Mouse (Mus musculus) limb, embryonic 10.5 days (tissue): Measurements from ENCODE around the gene Gga3. TPM values are rescaled to one million over a fixed set of nuclear protein-coding genes. Genes with fewer than 3 reads are reported as not detected.

ENCODE experiments used
- DNase-seq: peaks from one replicate; pipeline ENCODE4 v3.0.0-alpha.2; 2017; ENCODE audit warnings: low spot score
- H3K27ac ChIP-seq: fragments of 300-500 bp; sonication (generic); 2 replicates; pipeline ENCODE4 v1.5.1; 2016; ENCODE audit warnings: mild to moderate bottlenecking
- H3K27me3 ChIP-seq: fragments of 300-500 bp; sonication (generic); 2 replicates; pipeline ENCODE4 v1.6.1; 2016; ENCODE audit warnings: low read depth, mild to moderate bottlenecking; ENCODE audit not compliant: poor library complexity, severe bottlenecking
- H3K36me3 ChIP-seq: fragments of 300-500 bp; sonication (generic); 2 replicates; pipeline ENCODE4 v1.6.1; 2016; ENCODE audit warnings: mild to moderate bottlenecking, moderate library complexity
- H3K4me1 ChIP-seq: fragments of 300-500 bp; sonication (generic); 2 replicates; pipeline ENCODE4 v1.6.1; 2016
- H3K4me3 ChIP-seq: fragments of 300-500 bp; sonication (generic); 2 replicates; pipeline ENCODE4 v1.5.1; 2016; ENCODE audit warnings: mild to moderate bottlenecking, moderate library complexity
- H3K9me3 ChIP-seq: fragments of 300-500 bp; sonication (generic); replicated peaks from 2 replicates; pipeline ENCODE4 v1.6.1; 2016; ENCODE audit warnings: mild to moderate bottlenecking
- WGBS: fragments of 180-500 bp; shearing (Covaris S2); methylation state at CpG from one replicate; pipeline ENCODE4 v1.1.7; 2016; 5-methylcytosine and 5-hydroxymethylcytosine counted together
- polyA plus RNA-seq: library from polyadenylated mRNA; unstranded; fragments of >200 nt; fragmentation: Nextera tagmentation; extraction: Ambion mirVana; gene quantifications from 2 replicates; pipeline ENCODE4 v1.2.1, GENCODE M21; 2016

The Gga3 gene
- polyA plus RNA-seq, 1 experiment from 2014 or later, result 34.9 TPM

DNA sequence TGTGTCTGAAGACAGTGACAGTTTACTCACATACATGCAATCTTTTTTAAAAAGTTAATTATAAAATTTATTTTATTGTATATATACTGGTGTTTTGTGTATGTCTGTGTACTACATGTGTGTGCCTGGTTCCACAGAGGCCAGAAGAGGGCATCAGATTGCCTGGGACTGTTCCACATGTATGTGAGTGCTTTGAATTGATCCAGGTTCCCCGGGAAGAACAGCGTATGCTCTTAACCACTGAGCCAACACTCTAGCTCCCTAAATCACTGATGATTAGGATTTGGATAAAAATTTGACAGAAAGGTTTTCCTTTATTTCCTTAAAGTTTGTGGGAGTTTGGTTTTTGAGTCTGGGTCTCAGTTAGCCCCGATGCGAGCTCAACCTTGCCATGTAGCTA is 40.4 kb downstream of the Gga3 start:
- no peaks in the 10 kb centered on the region for H3K9me3 ChIP-seq
- H3K27ac ChIP-seq, result peak overlapping the region; percentile 99
- H3K36me3 ChIP-seq, result peaks cover 27% of the 10 kb centered on the region
- H3K4me1 ChIP-seq, result peaks cover 18% of the 10 kb centered on the region
- no peak for DNase-seq
- peak overlapping the region; percentile 75 for H3K4me3 ChIP-seq
- no peaks in the 10 kb centered on the region for H3K27me3 ChIP-seq
- 45% methylated on average over 4 of the region's 4 CpGs for WGBS

DNA sequence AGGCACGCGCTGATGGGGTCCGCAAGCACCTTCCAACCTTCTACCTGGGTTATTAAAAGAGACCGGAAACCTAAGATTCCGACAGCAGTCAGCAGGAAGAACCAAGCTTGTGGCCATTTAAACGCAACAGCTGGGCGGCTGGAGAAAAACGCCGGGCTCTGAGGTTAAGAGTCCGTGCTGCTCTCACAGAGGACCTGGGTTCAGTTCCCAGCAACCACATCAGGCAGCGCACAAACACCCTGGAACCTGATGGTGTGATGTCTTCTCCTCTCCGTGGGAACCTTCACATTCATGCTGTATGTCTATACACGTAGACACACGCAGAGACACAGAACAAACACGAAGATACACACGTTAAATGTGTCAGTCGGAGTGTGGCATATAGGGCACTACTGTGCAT is 48.1 kb downstream of the Gga3 start:
- DNase-seq, result no peak
- Histone ChIP-seq H3K27ac (no peak overlapping the region), H3K4me1 (no peaks in the 10 kb centered on the region), H3K36me3 (no peaks in the 10 kb centered on the region), H3K9me3 (no peaks in the 10 kb centered on the region), H3K4me3 (no peak overlapping the region), H3K27me3 (no peaks in the 10 kb centered on the region)
- WGBS, result 79% methylated on average over 17 of the region's 17 CpGs

DNA sequence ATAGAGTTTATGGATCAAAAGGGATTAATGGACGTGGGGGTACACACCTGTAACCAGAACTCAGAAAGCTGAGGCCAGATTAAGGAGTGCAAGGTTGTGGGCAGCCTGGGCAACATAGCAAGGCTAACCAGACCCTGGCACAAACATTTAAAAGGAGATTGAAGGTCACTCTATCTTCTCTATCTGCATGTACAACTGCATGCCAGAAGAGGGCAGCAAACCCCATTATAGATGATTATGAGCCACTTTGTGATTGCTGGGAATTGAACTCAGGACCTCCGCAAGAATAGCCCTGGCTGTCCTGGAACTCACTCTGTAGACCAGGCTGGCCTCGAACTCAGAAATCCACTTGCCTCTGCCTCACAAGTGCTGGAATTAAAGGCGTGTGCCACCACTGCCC is 51.1 kb downstream of the Gga3 start:
- no peak overlapping the region for H3K4me3 ChIP-seq
- WGBS, result 62% methylated on average over 4 of the region's 4 CpGs
- H3K9me3 ChIP-seq, result no peaks in the 10 kb centered on the region
- H3K27me3 ChIP-seq, result no peaks in the 10 kb centered on the region
- H3K36me3 ChIP-seq, result no peaks in the 10 kb centered on the region
- H3K4me1 ChIP-seq, result no peaks in the 10 kb centered on the region
- no peak overlapping the region for H3K27ac ChIP-seq
- no peak for DNase-seq

DNA sequence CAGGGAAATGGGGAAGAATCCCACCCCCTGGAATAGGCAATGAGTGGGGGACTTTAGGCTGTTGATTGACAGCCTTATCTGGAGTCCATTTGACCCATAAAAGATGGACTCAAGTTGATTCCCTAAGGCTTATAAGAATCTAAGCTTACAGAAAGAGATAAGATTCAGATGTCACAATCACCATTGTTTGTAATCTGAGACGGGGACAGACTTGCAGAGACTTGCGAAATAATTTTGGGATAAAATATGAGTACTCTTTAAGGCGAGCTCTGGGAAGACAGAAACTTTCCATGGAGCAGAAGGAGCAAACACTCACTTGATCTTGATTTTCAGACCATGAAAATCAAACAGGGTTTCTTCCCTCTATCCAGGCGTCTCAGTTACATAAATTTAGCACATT is 60.3 kb downstream of the Gga3 start:
- no peaks in the 10 kb centered on the region for H3K4me1 ChIP-seq
- no peak for DNase-seq
- WGBS, result 87% methylated on average over 4 of the region's 4 CpGs

DNA sequence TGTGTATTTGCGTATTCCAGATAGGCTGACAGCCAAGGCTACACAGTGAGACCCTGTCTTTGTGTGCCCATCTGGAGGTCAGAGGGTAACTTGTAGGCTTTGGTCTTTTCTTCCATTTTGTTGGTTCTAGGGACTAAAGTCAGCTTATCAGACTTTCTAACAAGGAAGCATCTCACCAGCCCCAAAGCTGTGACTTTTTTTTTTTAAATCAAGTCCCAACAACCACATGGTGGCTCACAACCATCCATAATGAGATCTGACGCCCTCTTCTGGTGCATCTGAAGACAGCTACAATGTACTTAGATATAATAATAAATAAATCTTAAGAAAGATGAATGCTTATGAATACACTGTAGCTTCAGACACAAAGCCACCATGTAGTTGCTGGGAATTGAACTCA is 65.8 kb downstream of the Gga3 start:
- Histone ChIP-seq H3K4me3 (no peak overlapping the region), H3K27ac (no peak overlapping the region), H3K4me1 (peaks cover 18% of the 10 kb centered on the region), H3K36me3 (peaks cover 13% of the 10 kb centered on the region), H3K27me3 (no peaks in the 10 kb centered on the region), H3K9me3 (no peaks in the 10 kb centered on the region)
- WGBS, result 76% methylated on average over 2 of the region's 2 CpGs
- no peak for DNase-seq

More for the DNA sequence above, 60.3 kb downstream of the Gga3 start:
- H3K9me3 ChIP-seq, result no peaks in the 10 kb centered on the region
- no peak overlapping the region for H3K4me3 ChIP-seq
- no peak overlapping the region for H3K27ac ChIP-seq
- H3K36me3 ChIP-seq, result no peaks in the 10 kb centered on the region
- H3K27me3 ChIP-seq, result peaks cover 5% of the 10 kb centered on the region

DNA sequence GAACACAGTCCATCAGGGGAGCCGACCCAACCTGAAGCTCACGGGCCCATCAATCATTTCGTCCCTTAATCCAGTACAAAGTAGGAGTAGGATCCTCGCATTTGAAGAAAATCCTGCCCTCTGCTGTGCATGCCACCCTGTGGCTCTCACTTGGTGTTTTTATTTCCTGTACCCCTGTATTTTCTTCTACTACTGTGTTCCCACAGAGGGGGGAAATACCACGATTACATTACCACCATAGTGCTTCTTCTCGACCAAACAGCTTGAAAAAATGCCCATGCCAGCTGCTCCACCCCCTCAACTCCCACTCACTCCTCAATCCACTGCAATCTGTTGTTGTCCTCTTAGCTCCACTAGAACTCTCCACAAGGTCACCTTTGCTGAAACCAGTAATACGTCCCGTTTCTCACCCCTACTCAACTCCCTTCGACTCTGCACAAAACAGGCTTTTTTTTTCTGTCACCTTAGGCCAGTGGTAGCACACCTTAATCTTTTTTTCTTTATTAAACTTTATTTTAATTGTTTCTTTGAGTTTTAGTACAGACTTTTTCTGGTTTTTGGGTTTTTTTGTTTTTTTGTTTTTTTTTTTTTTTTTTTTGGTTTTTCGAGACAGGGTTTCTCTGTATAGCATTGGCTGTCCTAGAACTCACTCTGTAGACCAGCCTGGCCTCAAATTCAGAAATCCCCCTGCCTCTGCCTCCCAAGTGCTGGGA is 66.8 kb downstream of the Gga3 start:
- H3K4me1 ChIP-seq, result peaks cover 18% of the 10 kb centered on the region
- no peaks in the 10 kb centered on the region for H3K27me3 ChIP-seq
- peaks cover 24% of the 10 kb centered on the region for H3K36me3 ChIP-seq
- peak overlapping the region; percentile 100 for H3K27ac ChIP-seq
- peak overlapping the region; percentile 99 for H3K4me3 ChIP-seq
- 84% methylated on average over 10 of the region's 10 CpGs for WGBS
- no peak for DNase-seq
- H3K9me3 ChIP-seq, result no peaks in the 10 kb centered on the region

DNA sequence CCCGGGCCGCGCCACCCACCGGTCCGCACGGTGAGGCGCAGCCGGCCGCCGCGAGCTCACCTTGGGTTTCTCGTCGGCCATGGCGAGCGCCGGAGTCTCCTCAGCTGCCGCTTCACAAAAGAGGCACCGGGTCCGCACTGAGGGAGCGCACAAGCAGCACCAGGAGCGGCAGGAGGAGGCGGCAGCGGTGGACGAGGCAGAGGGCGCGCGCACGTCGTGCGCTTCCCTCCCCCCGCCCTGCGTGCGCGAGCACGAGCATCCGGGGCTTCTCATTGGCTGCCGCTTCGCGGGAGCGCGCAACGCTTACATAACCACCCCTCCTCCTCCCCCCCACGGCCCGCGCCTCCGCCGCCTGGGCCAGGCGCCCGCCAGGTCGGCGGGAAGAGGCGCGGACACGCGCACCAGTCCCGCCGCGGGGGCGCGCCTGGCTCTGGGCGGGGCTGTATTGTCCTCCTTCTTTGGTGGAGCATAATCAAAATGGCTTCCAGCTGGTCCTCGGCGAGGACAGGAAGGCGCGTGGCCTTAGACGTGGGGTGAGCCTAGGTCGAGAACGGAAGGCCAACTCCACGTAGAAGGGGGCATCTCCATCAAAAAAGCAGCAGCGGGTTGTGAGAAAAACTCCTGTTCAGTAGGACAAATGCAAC is 67.7 kb downstream of the Gga3 start, which contains the start of gene Sumo2:
Gene Sumo2, minus strand, starts transcription at position 239 of the 644 bp plus-strand sequence.
- Histone ChIP-seq H3K27me3 (no peaks in the 10 kb centered on the region), H3K36me3 (peaks cover 32% of the 10 kb centered on the region)
- under 1% methylated on average over 64 of the region's 70 CpGs for WGBS

DNA sequence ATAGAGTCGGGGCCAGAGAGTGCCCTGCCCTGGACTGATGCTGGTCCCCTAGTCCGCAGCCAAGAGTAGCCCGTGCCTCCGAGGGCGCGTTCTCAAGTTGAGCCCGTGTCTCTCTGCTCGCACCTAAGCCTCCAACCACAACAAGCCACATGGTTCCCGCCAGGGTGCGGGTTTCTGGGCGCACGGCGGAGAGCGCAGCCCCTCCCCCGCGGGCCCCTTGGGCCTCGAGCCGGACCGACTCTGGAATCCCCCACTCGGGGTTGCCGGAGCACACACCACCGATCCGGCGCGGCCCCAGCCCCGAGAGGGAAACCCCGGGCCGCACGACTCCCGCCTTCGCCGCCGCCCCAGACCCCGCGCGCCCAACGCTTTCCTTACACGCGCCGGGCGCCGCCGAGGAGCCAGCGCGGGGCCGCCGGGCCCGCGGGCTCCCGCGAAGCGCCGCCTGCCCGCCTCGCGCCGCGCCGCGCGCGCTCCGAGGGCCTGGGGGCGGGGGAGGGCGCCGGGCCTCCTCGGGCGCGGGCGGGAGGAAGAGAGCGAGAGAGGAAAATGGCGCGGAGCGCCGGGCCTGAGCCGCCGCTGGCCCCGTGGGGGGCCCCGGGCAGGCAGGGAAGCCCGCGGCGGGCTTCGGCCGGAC is 68.3 kb downstream of the Gga3 start:
- H3K27me3 ChIP-seq, result no peaks in the 10 kb centered on the region
- peaks cover 18% of the 10 kb centered on the region for H3K4me1 ChIP-seq
- peak overlapping the region; percentile 99 for H3K4me3 ChIP-seq
- no peaks in the 10 kb centered on the region for H3K9me3 ChIP-seq
- peak; percentile 78 for DNase-seq
- H3K27ac ChIP-seq, result peak overlapping the region; percentile 100
- H3K36me3 ChIP-seq, result peaks cover 39% of the 10 kb centered on the region
- under 1% methylated on average over 84 of the region's 84 CpGs for WGBS

More for the DNA sequence above, 67.7 kb downstream of the Gga3 start, which contains the start of gene Sumo2:
- DNase-seq, result peak; percentile 100
- Histone ChIP-seq H3K27ac (peak within 1 kb of the TSS; percentile 100), H3K4me1 (peaks cover 18% of the 10 kb centered on the region), H3K9me3 (no peaks in the 10 kb centered on the region), H3K4me3 (peak within 1 kb of the TSS; percentile 99)

DNA sequence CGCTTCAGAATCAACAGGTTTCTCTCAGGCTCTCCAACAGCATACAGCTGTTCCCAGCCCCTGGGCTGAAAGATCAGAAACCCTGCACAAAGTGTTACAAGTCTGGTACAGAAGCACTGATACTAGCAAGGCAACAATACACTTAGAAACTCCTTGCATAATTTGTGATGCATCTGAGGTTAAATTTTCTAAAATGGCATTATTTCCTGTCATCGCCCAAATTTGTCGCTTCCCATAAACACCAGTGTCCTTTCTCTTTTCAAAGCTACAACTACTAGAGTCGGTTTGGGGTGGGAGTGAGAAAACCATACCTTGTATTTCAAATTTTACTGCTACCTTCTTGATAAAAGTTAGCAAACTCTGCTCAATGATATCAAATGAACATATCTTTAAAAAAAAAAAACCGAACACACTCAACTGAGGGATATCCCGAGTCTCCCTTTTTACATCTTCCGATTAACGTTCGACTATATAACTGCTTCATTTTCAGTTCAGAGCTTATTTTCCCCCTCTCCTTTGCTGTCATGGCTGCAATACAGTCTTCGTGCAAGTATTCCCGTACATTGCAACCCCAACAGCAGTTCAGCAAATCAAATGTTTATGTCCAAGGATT is 69.0 kb downstream of the Gga3 start:
- Histone ChIP-seq H3K4me1 (peaks cover 18% of the 10 kb centered on the region), H3K36me3 (peaks cover 45% of the 10 kb centered on the region), H3K27me3 (no peaks in the 10 kb centered on the region), H3K27ac (peak overlapping the region; percentile 100), H3K4me3 (peak overlapping the region; percentile 99), H3K9me3 (no peaks in the 10 kb centered on the region)
- DNase-seq, result no peak
- WGBS, result 9% methylated on average over 11 of the region's 11 CpGs

Other genes with a start within 250 kb of the Gga3 start
- gene Hid1, start 236.3 kb downstream of the Gga3 start, polyA plus RNA-seq, result 2.8 and 2.9 TPM in 2 replicates
- 15.2 and 16.4 TPM in 2 replicates for gene Cdr2l, start 222.1 kb downstream of the Gga3 start, polyA plus RNA-seq
- 202 and 220 TPM in 2 replicates for gene Mrpl58, start 200.3 kb downstream of the Gga3 start, polyA plus RNA-seq
- gene Atp5h, start 184.1 kb downstream of the Gga3 start, polyA plus RNA-seq, result 862 and 900 TPM in 2 replicates
- gene Kctd2, start 183.9 kb downstream of the Gga3 start, polyA plus RNA-seq, result 13.6 and 18.3 TPM in 2 replicates
- 0.18 and 0.26 TPM in 2 replicates for gene Trim80, start 163.5 kb downstream of the Gga3 start, polyA plus RNA-seq
- 0.23 and 0.25 TPM in 2 replicates for gene Slc16a5, start 141.6 kb downstream of the Gga3 start, polyA plus RNA-seq
- 7.0 and 9.9 TPM in 2 replicates for gene Armc7, start 128.4 kb downstream of the Gga3 start, polyA plus RNA-seq
- 66.2 and 83.5 TPM in 2 replicates for gene Nt5c, start 112.2 kb downstream of the Gga3 start, polyA plus RNA-seq
- gene Jpt1, start 89.7 kb downstream of the Gga3 start, polyA plus RNA-seq, result 483 and 492 TPM in 2 replicates
- 1,406 and 1,458 TPM in 2 replicates for gene Sumo2, start 67.8 kb downstream of the Gga3 start, polyA plus RNA-seq
- 257 and 275 TPM in 2 replicates for gene Nup85, start 39.6 kb downstream of the Gga3 start, polyA plus RNA-seq
- gene Mrps7, start 126 bp downstream of the Gga3 start, polyA plus RNA-seq, result 108 and 120 TPM in 2 replicates
- gene Mif4gd, start 8.9 kb upstream of the Gga3 start, polyA plus RNA-seq, result 16.2 and 18.2 TPM in 2 replicates
- 27.2 and 27.8 TPM in 2 replicates for gene Slc25a19, start 24.2 kb upstream of the Gga3 start, polyA plus RNA-seq
- gene Grb2, start 104.5 kb upstream of the Gga3 start, polyA plus RNA-seq, result 77.2 and 87.8 TPM in 2 replicates
- gene Tmem94, start 161.4 kb upstream of the Gga3 start, polyA plus RNA-seq, result 30.6 and 37.7 TPM in 2 replicates
- 18.1 and 18.9 TPM in 2 replicates for gene Caskin2, start 209.6 kb upstream of the Gga3 start, polyA plus RNA-seq
- gene Tsen54, start 210.7 kb upstream of the Gga3 start, polyA plus RNA-seq, result 42.5 and 48.8 TPM in 2 replicates
- 11.2 and 12.3 TPM in 2 replicates for gene Llgl2, start 220.0 kb upstream of the Gga3 start, polyA plus RNA-seq